Mouse (Mus musculus) spleen, adult 2 months (tissue): ENCODE measurements around the gene Apol7e.
"Not testable (repeated sequence)": the region's sequence is repeated elsewhere in the genome, so short reads cannot be mapped to it uniquely, and the experiment has no call there.

ENCODE experiments used
- CTCF ChIP-seq: fragments of 200-500 bp; IDR thresholded peaks from 2 replicates; pipeline ENCODE4 v1.5.1; 2011; ENCODE audit warnings: mild to moderate bottlenecking, inconsistent platforms; ENCODE audit not compliant: insufficient read depth, insufficient read length, insufficient replicate concordance; ENCODE audit errors: extremely low read depth
- POLR2A ChIP-seq: fragments of 200-500 bp; IDR thresholded peaks from 2 replicates; pipeline ENCODE4 v1.6.1; 2011; ENCODE audit warnings: low read depth, low read length, inconsistent platforms

DNA sequence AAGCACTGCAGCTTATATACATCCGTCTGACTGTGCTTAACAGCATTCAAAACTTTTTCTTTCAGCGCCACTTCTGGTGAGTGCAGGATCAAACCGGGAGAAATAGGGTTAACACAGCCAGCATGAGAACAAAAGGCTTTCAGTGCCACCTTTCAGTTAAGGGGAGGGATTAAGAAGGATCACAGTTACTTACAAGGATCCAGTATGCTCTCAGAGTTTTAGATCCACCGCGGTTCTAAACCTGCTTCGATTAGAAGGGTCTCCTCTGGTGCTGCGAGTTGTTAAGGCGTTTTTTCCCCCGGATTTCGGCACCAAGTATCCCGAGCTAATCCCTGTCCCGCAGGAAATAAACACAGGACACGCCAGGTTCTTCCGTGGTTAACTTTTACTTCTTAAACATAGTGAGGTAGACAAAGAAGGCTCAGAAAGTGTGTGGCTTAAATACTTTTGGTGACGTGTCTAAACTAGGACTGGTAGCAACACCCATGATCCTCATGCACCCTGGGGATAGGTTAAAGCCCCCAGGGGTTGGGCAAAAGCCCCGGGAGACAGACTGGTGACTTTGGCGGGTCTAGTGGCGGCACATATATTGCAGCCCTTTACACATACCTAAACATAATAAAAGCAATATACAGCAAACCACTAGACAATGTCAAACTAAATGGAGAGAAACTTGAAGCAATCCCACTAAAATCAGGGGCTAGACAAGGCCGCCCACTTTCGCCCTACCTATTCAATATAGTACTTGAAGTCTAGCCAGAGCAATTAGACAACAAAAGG, 6.9 kb upstream of the Apol7e start:
- not testable (repeated sequence) for TF ChIP-seq POLR2A, CTCF
